Mouse (Mus musculus) midbrain, embryonic 11.5 days (tissue): ENCODE measurements around the gene Catsper1. TPM values are rescaled to one million over a fixed set of nuclear protein-coding genes. Genes with fewer than 3 reads are reported as not detected.
A peak's percentile ranks its signal among the peaks of the same experiment; 100 is the strongest.
"Not testable (repeated sequence)": the region's sequence is repeated elsewhere in the genome, so short reads cannot be mapped to it uniquely, and the experiment has no call there.

Source experiments
- ATAC-seq: fragments of 200-750 bp; cut with Nextera tagmentation; 2 replicates; pipeline ENCODE4 v1.8.0; 2017; ENCODE audit warnings: moderate TSS enrichment, moderate library complexity; ENCODE audit not compliant: low FRiP score
- DNase-seq: peaks from one replicate; pipeline ENCODE4 v3.0.0; 2015; ENCODE audit warnings: low spot score; ENCODE audit errors: missing footprints
- H3K27ac ChIP-seq: fragments of 300-500 bp; sonication (generic); 2 replicates; pipeline ENCODE4 v1.5.1; 2014; ENCODE audit warnings: low read depth, low read length
- H3K27me3 ChIP-seq: fragments of 300-500 bp; sonication (generic); 2 replicates; pipeline ENCODE4 v1.6.1; 2014; ENCODE audit warnings: mild to moderate bottlenecking, low read length, moderate library complexity, mixed read lengths; ENCODE audit not compliant: control insufficient read depth, insufficient read depth
- H3K36me3 ChIP-seq: fragments of 300-500 bp; sonication (generic); 2 replicates; pipeline ENCODE4 v1.6.1; 2014; ENCODE audit warnings: mild to moderate bottlenecking, low read length, moderate library complexity, mixed read lengths; ENCODE audit not compliant: control insufficient read depth, insufficient read depth
- H3K4me1 ChIP-seq: fragments of 300-500 bp; sonication (generic); 2 replicates; pipeline ENCODE4 v1.6.1; 2014; ENCODE audit warnings: low read length; ENCODE audit not compliant: control insufficient read depth, insufficient read depth
- H3K4me2 ChIP-seq: fragments of 300-500 bp; sonication (generic); 2 replicates; pipeline ENCODE4 v1.6.1; 2014; ENCODE audit warnings: mild to moderate bottlenecking, moderate library complexity
- H3K4me3 ChIP-seq: fragments of 300-500 bp; sonication (generic); 2 replicates; pipeline ENCODE4 v1.5.1; 2014; ENCODE audit warnings: low read depth, low read length
- H3K9ac ChIP-seq: fragments of 300-500 bp; sonication (generic); 2 replicates; pipeline ENCODE4 v1.6.1; 2014; ENCODE audit warnings: low read length
- H3K9me3 ChIP-seq: fragments of 300-500 bp; sonication (generic); 2 replicates; pipeline ENCODE4 v1.6.1; 2016; ENCODE audit warnings: low read length; ENCODE audit not compliant: control insufficient read depth
- WGBS: fragments of 180-500 bp; shearing (Covaris S2); extraction: QIAGEN DNeasy Blood & Tissue Kit; methylation state at CpG from one replicate; pipeline ENCODE4 v1.1.7; 2014; 5-methylcytosine and 5-hydroxymethylcytosine counted together
- polyA plus RNA-seq: library from polyadenylated mRNA; unstranded; fragments of >200 nt; fragmentation: Nextera tagmentation; extraction: Ambion mirVana; gene quantifications from 2 replicates; pipeline ENCODE4 v1.2.1, GENCODE M21; 2014

Catsper1 gene
- polyA plus RNA-seq, 1 experiment from 2014 or later: not detected

- Histone ChIP-seq H3K4me1 (peaks cover 4% of the 10 kb centered on the region), H3K36me3 (no peaks in the 10 kb centered on the region), H3K4me3 (no peak overlapping the region), H3K4me2 (no peak overlapping the region), H3K27me3 (no peaks in the 10 kb centered on the region), H3K9ac (no peak overlapping the region), H3K27ac (no peak overlapping the region), H3K9me3 (no peaks in the 10 kb centered on the region)
- ATAC-seq: no peak
- DNase-seq: no peak
- 77% methylated on average over 6 of the region's 6 CpGs for WGBS
These were observed 12.5 kb downstream of the Catsper1 start for GRCm38 (mm10) chr19:5348064-5348463.

GRCm38 (mm10) chr19:5348526-5349501, 13.3 kb downstream of the Catsper1 start:
- peak overlapping the region; percentile 67 for H3K4me2 ChIP-seq
- H3K27ac ChIP-seq: no peak overlapping the region
- WGBS: 6% methylated on average over 34 of the region's 34 CpGs
- H3K9me3 ChIP-seq: no peaks in the 10 kb centered on the region
- H3K27me3 ChIP-seq: no peaks in the 10 kb centered on the region
- peak overlapping the region; percentile 34 for H3K4me3 ChIP-seq
- H3K4me1 ChIP-seq: peaks cover 4% of the 10 kb centered on the region
- peak overlapping the region; percentile 62 for H3K9ac ChIP-seq
- DNase-seq: peak; percentile 93
- ATAC-seq: no peak
- no peaks in the 10 kb centered on the region for H3K36me3 ChIP-seq

- H3K27ac ChIP-seq, H3K9me3 ChIP-seq, H3K27me3 ChIP-seq, H3K4me1 ChIP-seq, H3K36me3 ChIP-seq, DNase-seq, ATAC-seq: not testable (repeated sequence)
- peak within 1 kb of the TSS; percentile 34 for H3K4me3 ChIP-seq
- H3K9ac ChIP-seq: peak within 1 kb of the TSS; percentile 62
- H3K4me2 ChIP-seq: peak within 1 kb of the TSS; percentile 67
- 63% methylated on average over 6 of the region's 6 CpGs for WGBS
These were observed 13.9 kb downstream of the Catsper1 start, which contains the start of gene Cst6 for GRCm38 (mm10) chr19:5349502-5349873. Cst6 (minus strand) TSS chr19:5349574.

- H3K27ac ChIP-seq: no peak overlapping the region
- ATAC-seq (no peak), DNase-seq (no peak)
- no peaks in the 10 kb centered on the region for H3K9me3 ChIP-seq
- 89% methylated on average over 2 of the region's 2 CpGs for WGBS
- no peak overlapping the region for H3K4me3 ChIP-seq
- no peaks in the 10 kb centered on the region for H3K27me3 ChIP-seq
- H3K4me2 ChIP-seq: no peak overlapping the region
- H3K4me1 ChIP-seq: peaks cover 4% of the 10 kb centered on the region
- H3K9ac ChIP-seq: no peak overlapping the region
- H3K36me3 ChIP-seq: no peaks in the 10 kb centered on the region
These were observed 18.1 kb downstream of the Catsper1 start for GRCm38 (mm10) chr19:5353609-5354008.

GRCm38 (mm10) chr19:5356080-5356479, 20.5 kb downstream of the Catsper1 start:
- ATAC-seq (no peak), DNase-seq (no peak)
- Histone ChIP-seq H3K4me1 (no peaks in the 10 kb centered on the region), H3K4me3 (no peak overlapping the region), H3K27me3 (no peaks in the 10 kb centered on the region), H3K4me2 (no peak overlapping the region), H3K27ac (no peak overlapping the region), H3K9me3 (no peaks in the 10 kb centered on the region), H3K36me3 (no peaks in the 10 kb centered on the region), H3K9ac (no peak overlapping the region)
- no CpG with 5 or more reads among the region's 1 CpGs for WGBS

- H3K4me3 ChIP-seq: no peak overlapping the region
- no peaks in the 10 kb centered on the region for H3K9me3 ChIP-seq
- ATAC-seq: no peak
- no peak overlapping the region for H3K9ac ChIP-seq
- H3K4me1 ChIP-seq: peaks cover 6% of the 10 kb centered on the region
- DNase-seq: no peak
- 81% methylated on average over 2 of the region's 2 CpGs for WGBS
- no peak overlapping the region for H3K4me2 ChIP-seq
- H3K27me3 ChIP-seq: no peaks in the 10 kb centered on the region
- H3K36me3 ChIP-seq: peaks cover 6% of the 10 kb centered on the region; the same call in 1 of the 2 replicates
- H3K27ac ChIP-seq: no peak overlapping the region
These were observed 26.6 kb downstream of the Catsper1 start for GRCm38 (mm10) chr19:5362186-5362585.

- H3K4me3 ChIP-seq: no peak overlapping the region
- peaks cover 15% of the 10 kb centered on the region for H3K4me1 ChIP-seq
- ATAC-seq (no peak), DNase-seq (no peak)
- no peak overlapping the region for H3K4me2 ChIP-seq
- H3K9me3 ChIP-seq: no peaks in the 10 kb centered on the region
- no peaks in the 10 kb centered on the region for H3K27me3 ChIP-seq
- no peak overlapping the region for H3K27ac ChIP-seq
- H3K36me3 ChIP-seq: peaks cover 14% of the 10 kb centered on the region; the same call in 1 of the 2 replicates
- 95% methylated on average over 2 of the region's 2 CpGs for WGBS
- no peak overlapping the region for H3K9ac ChIP-seq
These were observed 28.6 kb downstream of the Catsper1 start for GRCm38 (mm10) chr19:5364124-5364523.

- Histone ChIP-seq H3K4me2 (peak overlapping the region; percentile 86), H3K9me3 (no peaks in the 10 kb centered on the region), H3K27ac (peak overlapping the region; percentile 69; the same call in 1 of the 2 replicates), H3K9ac (peak overlapping the region; percentile 76), H3K27me3 (no peaks in the 10 kb centered on the region), H3K4me3 (peak overlapping the region; percentile 93), H3K4me1 (peaks cover 15% of the 10 kb centered on the region), H3K36me3 (peaks cover 20% of the 10 kb centered on the region; the same call in 1 of the 2 replicates)
- DNase-seq: no peak
- 17% methylated on average over 11 of the region's 11 CpGs for WGBS
- ATAC-seq: no peak
These were observed 30.2 kb downstream of the Catsper1 start for GRCm38 (mm10) chr19:5365751-5366150.
